Mouse (Mus musculus): ENCODE data around the gene B4galt7. TPM values are rescaled to one million over a fixed set of nuclear protein-coding genes. Genes with fewer than 3 reads are reported as not detected.
"Not testable (repeated sequence)": the region's sequence is repeated elsewhere in the genome, so short reads cannot be mapped to it uniquely, and the experiment has no call there.

The B4galt7 gene
- polyA plus RNA-seq, 1 experiment from 2014 or later = 46.0 TPM

- Histone ChIP-seq H3K4me1 (replicated peaks) (peaks cover 20% of the 10 kb centered on the region), H3K9me3 (no peaks in the 10 kb centered on the region), H3K27me3 (no peaks in the 10 kb centered on the region), H3K36me3 (peaks cover 45% of the 10 kb centered on the region), H3K4me3 (peak overlapping the region; percentile 100), H3K9ac (no peak overlapping the region), H3K4me2 (peak overlapping the region; percentile 88; the same call in 1 of the 2 replicates), H3K27ac (replicated peaks) (no peak overlapping the region)
- 93% methylated on average over 14 of the region's 14 CpGs for WGBS
- no peak for ATAC-seq (ENCODE audit: low FRiP score, low read depth)
Observed at GRCm38 (mm10) chr13:55636185-55636983, 36.7 kb downstream of the B4galt7 start.

GRCm38 (mm10) chr13:55640480-55640879, 40.8 kb downstream of the B4galt7 start:
- not testable (repeated sequence) for H3K27ac ChIP-seq (replicated peaks); H3K4me3 ChIP-seq; H3K4me2 ChIP-seq; H3K27me3 ChIP-seq; ATAC-seq (ENCODE audit: low FRiP score, low read depth); H3K9ac ChIP-seq; H3K9me3 ChIP-seq
- Histone ChIP-seq H3K36me3 (peaks cover 39% of the 10 kb centered on the region), H3K4me1 (replicated peaks) (peaks cover 12% of the 10 kb centered on the region)
- WGBS = 44% methylated on average over 8 of the region's 8 CpGs

- no peak overlapping the region for H3K4me2 ChIP-seq
- H3K27me3 ChIP-seq = no peaks in the 10 kb centered on the region
- H3K36me3 ChIP-seq = peaks cover 65% of the 10 kb centered on the region
- H3K4me1 ChIP-seq (replicated peaks) = no peaks in the 10 kb centered on the region
- 82% methylated on average over 2 of the region's 2 CpGs for WGBS
- H3K9me3 ChIP-seq = no peaks in the 10 kb centered on the region
- H3K9ac ChIP-seq = no peak overlapping the region
- H3K27ac ChIP-seq (replicated peaks) = no peak overlapping the region
- H3K4me3 ChIP-seq = no peak overlapping the region
- ATAC-seq (ENCODE audit: low FRiP score, low read depth) = no peak
Observed at GRCm38 (mm10) chr13:55644525-55644924, 44.8 kb downstream of the B4galt7 start.

GRCm38 (mm10) chr13:55650098-55650497, 50.4 kb downstream of the B4galt7 start:
- Histone ChIP-seq H3K9ac (no peak overlapping the region), H3K27me3 (no peaks in the 10 kb centered on the region)
- WGBS = 89% methylated on average over 12 of the region's 12 CpGs

GRCm38 (mm10) chr13:55650980-55651379, 51.3 kb downstream of the B4galt7 start:
- Histone ChIP-seq H3K27ac (replicated peaks) (no peak overlapping the region), H3K9ac (no peak overlapping the region), H3K27me3 (no peaks in the 10 kb centered on the region), H3K36me3 (peaks cover 94% of the 10 kb centered on the region), H3K4me3 (no peak overlapping the region), H3K4me1 (replicated peaks) (no peaks in the 10 kb centered on the region), H3K4me2 (no peak overlapping the region), H3K9me3 (no peaks in the 10 kb centered on the region)
- WGBS = 94% methylated on average over 6 of the region's 6 CpGs
- ATAC-seq (ENCODE audit: low FRiP score, low read depth) = no peak

More at GRCm38 (mm10) chr13:55650098-55650497, 50.4 kb downstream of the B4galt7 start:
- Histone ChIP-seq H3K36me3 (peaks cover 94% of the 10 kb centered on the region), H3K27ac (replicated peaks) (no peak overlapping the region), H3K9me3 (no peaks in the 10 kb centered on the region), H3K4me1 (replicated peaks) (no peaks in the 10 kb centered on the region), H3K4me2 (no peak overlapping the region), H3K4me3 (no peak overlapping the region)
- no peak for ATAC-seq (ENCODE audit: low FRiP score, low read depth)

Other genes starting within 250 kb of the B4galt7 start
- 49.5 and 50.1 TPM in 2 replicates for gene Lman2, start 237.1 kb upstream of the B4galt7 start, polyA plus RNA-seq (2015; fragmentation: Nextera tagmentation; extraction: Ambion mirVana)
- 0.29 and 0.41 TPM in 2 replicates for gene Rgs14, start 230.2 kb upstream of the B4galt7 start, polyA plus RNA-seq (2015; fragmentation: Nextera tagmentation; extraction: Ambion mirVana)
- gene Slc34a1, start 201.7 kb upstream of the B4galt7 start, polyA plus RNA-seq (2015; fragmentation: Nextera tagmentation; extraction: Ambion mirVana) = 0.04 and 0.17 TPM in 2 replicates
- gene Pfn3, start 184.7 kb upstream of the B4galt7 start, polyA plus RNA-seq (2015; fragmentation: Nextera tagmentation; extraction: Ambion mirVana) = 0.72 and 1.1 TPM in 2 replicates
- gene F12, start 173.1 kb upstream of the B4galt7 start, polyA plus RNA-seq (2015; fragmentation: Nextera tagmentation; extraction: Ambion mirVana) = 0.17 and 0.66 TPM in 2 replicates
- gene Grk6, start 154.8 kb upstream of the B4galt7 start, polyA plus RNA-seq (2015; fragmentation: Nextera tagmentation; extraction: Ambion mirVana) = 38.2 and 40.7 TPM in 2 replicates
- gene Prr7, start 135.6 kb upstream of the B4galt7 start, polyA plus RNA-seq (2015; fragmentation: Nextera tagmentation; extraction: Ambion mirVana) = 4.6 and 5.1 TPM in 2 replicates
- 498 and 572 TPM in 2 replicates for gene Dbn1, start 111.8 kb upstream of the B4galt7 start, polyA plus RNA-seq (2015; fragmentation: Nextera tagmentation; extraction: Ambion mirVana)
- 158 and 171 TPM in 2 replicates for gene Pdlim7, start 86.2 kb upstream of the B4galt7 start, polyA plus RNA-seq (2015; fragmentation: Nextera tagmentation; extraction: Ambion mirVana)
- 5.2 and 5.3 TPM in 2 replicates for gene Dok3, start 70.6 kb upstream of the B4galt7 start, polyA plus RNA-seq (2015; fragmentation: Nextera tagmentation; extraction: Ambion mirVana)
- gene Ddx41, start 63.2 kb upstream of the B4galt7 start, polyA plus RNA-seq (2015; fragmentation: Nextera tagmentation; extraction: Ambion mirVana) = 54.5 and 58.8 TPM in 2 replicates
- gene Fam193b, start 28.8 kb upstream of the B4galt7 start, polyA plus RNA-seq (2015; fragmentation: Nextera tagmentation; extraction: Ambion mirVana) = 52.9 and 54.8 TPM in 2 replicates
- gene Tmed9, start 26.2 kb upstream of the B4galt7 start, polyA plus RNA-seq (2015; fragmentation: Nextera tagmentation; extraction: Ambion mirVana) = 98.0 and 101 TPM in 2 replicates
- gene Caml, start 23.1 kb downstream of the B4galt7 start, polyA plus RNA-seq (2015; fragmentation: Nextera tagmentation; extraction: Ambion mirVana) = 98.6 and 103 TPM in 2 replicates
- gene Ddx46, start 35.1 kb downstream of the B4galt7 start, polyA plus RNA-seq (2015; fragmentation: Nextera tagmentation; extraction: Ambion mirVana) = 23.9 and 24.1 TPM in 2 replicates
- gene B230219D22Rik, start 93.2 kb downstream of the B4galt7 start, polyA plus RNA-seq (2015; fragmentation: Nextera tagmentation; extraction: Ambion mirVana) = 74.1 and 76.9 TPM in 2 replicates
- 136 and 142 TPM in 2 replicates for gene Txndc15, start 114.8 kb downstream of the B4galt7 start, polyA plus RNA-seq (2015; fragmentation: Nextera tagmentation; extraction: Ambion mirVana)
- 22.5 and 27.3 TPM in 2 replicates for gene Pcbd2, start 127.5 kb downstream of the B4galt7 start, polyA plus RNA-seq (2015; fragmentation: Nextera tagmentation; extraction: Ambion mirVana)
- gene Catsper3, start 184.7 kb downstream of the B4galt7 start, polyA plus RNA-seq (2015; fragmentation: Nextera tagmentation; extraction: Ambion mirVana) = 0.12 TPM in 1 of 2 replicates, not detected in the other
- gene Pitx1, start 236.3 kb downstream of the B4galt7 start, polyA plus RNA-seq (2015; fragmentation: Nextera tagmentation; extraction: Ambion mirVana) = 0.10 and 0.30 TPM in 2 replicates